Mouse (Mus musculus) forebrain, postnatal 0 days (tissue): Measurements from ENCODE around the gene Glg1. TPM values are rescaled to one million over a fixed set of nuclear protein-coding genes. Genes with fewer than 3 reads are reported as not detected.
"Not testable (repeated sequence)": the region's sequence is repeated elsewhere in the genome, so short reads cannot be mapped to it uniquely, and the experiment has no call there.

Experiments used
- ATAC-seq: fragments of 200-750 bp; cut with Nextera tagmentation; 2 replicates; pipeline ENCODE4 v1.8.0; 2017; ENCODE audit warnings: mild to moderate bottlenecking, moderate library complexity
- DNase-seq: peaks from one replicate; pipeline ENCODE4 v3.0.0-alpha.2; 2015
- H3K27ac ChIP-seq: fragments of 300-500 bp; sonication (generic); 2 replicates; pipeline ENCODE4 v1.5.1; 2014; ENCODE audit warnings: low read depth, mild to moderate bottlenecking, antibody characterized with exemption, low read length, moderate library complexity, mixed read lengths
- H3K27me3 ChIP-seq: fragments of 300-500 bp; sonication (generic); 2 replicates; pipeline ENCODE4 v1.6.1; 2014; ENCODE audit warnings: mild to moderate bottlenecking, low read length, mixed read lengths; ENCODE audit not compliant: insufficient read depth
- H3K36me3 ChIP-seq: fragments of 300-500 bp; sonication (generic); 2 replicates; pipeline ENCODE4 v1.6.1; 2014; ENCODE audit warnings: mild to moderate bottlenecking, moderate library complexity; ENCODE audit not compliant: insufficient read depth
- H3K4me1 ChIP-seq: fragments of 300-500 bp; sonication (generic); 2 replicates; pipeline ENCODE4 v1.6.1; 2014; ENCODE audit warnings: antibody characterized with exemption; ENCODE audit not compliant: insufficient read depth
- H3K4me2 ChIP-seq: fragments of 300-500 bp; sonication (generic); 2 replicates; pipeline ENCODE4 v1.6.1; 2014; ENCODE audit warnings: low read depth, mild to moderate bottlenecking, moderate library complexity
- H3K4me3 ChIP-seq: fragments of 300-500 bp; sonication (generic); 2 replicates; pipeline ENCODE4 v1.5.1; 2014; ENCODE audit warnings: low read depth, low read length, mixed read lengths
- H3K9ac ChIP-seq: fragments of 300-500 bp; sonication (generic); 2 replicates; pipeline ENCODE4 v1.6.1; 2014; ENCODE audit warnings: mild to moderate bottlenecking
- H3K9me3 ChIP-seq: fragments of 300-500 bp; sonication (generic); 2 replicates; pipeline ENCODE4 v1.6.1; 2016; ENCODE audit warnings: low read length
- CTCF ChIP-seq: sonication (generic); IDR thresholded peaks from 2 replicates; pipeline ENCODE4 v1.5.1; 2016; ENCODE audit warnings: antibody characterized with exemption, control low read depth, low read depth
- WGBS: fragments of 180-500 bp; shearing (Covaris S2); extraction: QIAGEN DNeasy Blood & Tissue Kit; methylation state at CpG from one replicate; pipeline ENCODE4 v1.1.7; 2014; 5-methylcytosine and 5-hydroxymethylcytosine counted together
- polyA plus RNA-seq: library from polyadenylated mRNA; unstranded; fragments of >200 nt; fragmentation: Nextera tagmentation; extraction: Ambion mirVana; gene quantifications from 2 replicates; pipeline ENCODE4 v1.2.1, GENCODE M21; 2015
- total RNA-seq: library from RNA; depleted of rRNA; stranded (reverse); fragments of >200 nt; gene quantifications from 2 replicates; pipeline ENCODE4 v1.2.3, GENCODE M21; 2014

Glg1 gene
- total and polyA plus RNA-seq, 2 experiments from 2014 or later: 45.0 to 49.7 TPM

- Histone ChIP-seq H3K27me3 (no peaks in the 10 kb centered on the region), H3K9me3 (no peaks in the 10 kb centered on the region), H3K4me2 (peak overlapping the region; percentile 69), H3K4me3 (peak overlapping the region; percentile 98), H3K9ac (peak overlapping the region; percentile 70), H3K4me1 (no peaks in the 10 kb centered on the region), H3K36me3 (no peaks in the 10 kb centered on the region; the same call in 1 of the 2 replicates), H3K27ac (no peak overlapping the region)
- WGBS: 0% methylated on average over 28 of the region's 28 CpGs
- DNase-seq (peak; percentile 13), ATAC-seq (no peak)
- no peak for TF ChIP-seq CTCF
Measured at GRCm38 (mm10) chr8:111299363-111299820, 40.4 kb upstream of the Glg1 start.

GRCm38 (mm10) chr8:111298011-111298410 lies 39.0 kb upstream of the Glg1 start:
- Histone ChIP-seq H3K27ac (no peak overlapping the region), H3K9me3 (no peaks in the 10 kb centered on the region), H3K9ac (no peak overlapping the region), H3K27me3 (no peaks in the 10 kb centered on the region), H3K4me3 (no peak overlapping the region), H3K4me1 (no peaks in the 10 kb centered on the region), H3K36me3 (peaks cover 5% of the 10 kb centered on the region; the same call in 1 of the 2 replicates), H3K4me2 (no peak overlapping the region)
- ATAC-seq (no peak), DNase-seq (no peak)
- whole genome bisulfite sequencing: 51% methylated on average over 1 of the region's 1 CpGs
- TF ChIP-seq CTCF: no peak

GRCm38 (mm10) chr8:111291733-111292132 lies 32.7 kb upstream of the Glg1 start:
- 98% methylated on average over 7 of the region's 7 CpGs for WGBS
- Histone ChIP-seq H3K4me1 (no peaks in the 10 kb centered on the region), H3K9me3 (no peaks in the 10 kb centered on the region), H3K27ac (no peak overlapping the region), H3K27me3 (no peaks in the 10 kb centered on the region), H3K36me3 (peaks cover 29% of the 10 kb centered on the region), H3K4me3 (no peak overlapping the region), H3K9ac (no peak overlapping the region), H3K4me2 (no peak overlapping the region)
- ATAC-seq (no peak), DNase-seq (no peak)
- TF ChIP-seq CTCF: no peak

GRCm38 (mm10) chr8:111290586-111290985 lies 31.6 kb upstream of the Glg1 start:
- Histone ChIP-seq H3K27me3 (no peaks in the 10 kb centered on the region), H3K9ac (no peak overlapping the region), H3K4me3 (no peak overlapping the region), H3K4me2 (no peak overlapping the region), H3K4me1 (no peaks in the 10 kb centered on the region), H3K27ac (no peak overlapping the region), H3K36me3 (peaks cover 40% of the 10 kb centered on the region), H3K9me3 (no peaks in the 10 kb centered on the region)
- WGBS: 97% methylated on average over 7 of the region's 7 CpGs
- TF ChIP-seq CTCF: no peak
- no peak for ATAC-seq
- no peak for DNase-seq

GRCm38 (mm10) chr8:111285603-111286002 lies 26.6 kb upstream of the Glg1 start:
- no peak for ATAC-seq
- no peak overlapping the region for H3K9ac ChIP-seq
- no peaks in the 10 kb centered on the region for H3K9me3 ChIP-seq
- no peaks in the 10 kb centered on the region for H3K4me1 ChIP-seq
- no peak overlapping the region for H3K4me3 ChIP-seq
- H3K27me3 ChIP-seq: no peaks in the 10 kb centered on the region
- H3K27ac ChIP-seq: no peak overlapping the region
- H3K36me3 ChIP-seq: peaks cover 56% of the 10 kb centered on the region
- H3K4me2 ChIP-seq: no peak overlapping the region
- no peak for TF ChIP-seq CTCF
- no peak for DNase-seq
- 97% methylated on average over 4 of the region's 4 CpGs for WGBS

GRCm38 (mm10) chr8:111282093-111282492 lies 23.1 kb upstream of the Glg1 start:
- no peak overlapping the region for H3K9ac ChIP-seq
- WGBS: 94% methylated on average over 3 of the region's 3 CpGs
- ATAC-seq (no peak), DNase-seq (no peak)
- H3K4me2 ChIP-seq: no peak overlapping the region
- H3K9me3 ChIP-seq: no peaks in the 10 kb centered on the region
- H3K36me3 ChIP-seq: peaks cover 59% of the 10 kb centered on the region
- no peaks in the 10 kb centered on the region for H3K27me3 ChIP-seq
- H3K4me3 ChIP-seq: no peak overlapping the region
- H3K27ac ChIP-seq: no peak overlapping the region
- no peaks in the 10 kb centered on the region for H3K4me1 ChIP-seq
- TF ChIP-seq CTCF: no peak

- Histone ChIP-seq H3K27me3 (no peaks in the 10 kb centered on the region), H3K9ac (no peak overlapping the region), H3K9me3 (no peaks in the 10 kb centered on the region), H3K36me3 (peaks cover 5% of the 10 kb centered on the region; the same call in 1 of the 2 replicates), H3K27ac (no peak overlapping the region), H3K4me1 (no peaks in the 10 kb centered on the region), H3K4me3 (no peak overlapping the region), H3K4me2 (no peak overlapping the region)
- ATAC-seq (no peak), DNase-seq (no peak)
- peak; percentile 14; the same call in 1 of the 2 replicates for TF ChIP-seq CTCF
- 68% methylated on average over 2 of the region's 2 CpGs for WGBS
Measured at GRCm38 (mm10) chr8:111268277-111268676, 9.3 kb upstream of the Glg1 start.

GRCm38 (mm10) chr8:111266161-111266560 lies 7.1 kb upstream of the Glg1 start:
- 76% methylated on average over 7 of the region's 7 CpGs for WGBS

More at GRCm38 (mm10) chr8:111266161-111266560, 7.1 kb upstream of the Glg1 start:
- not testable (repeated sequence) for DNase-seq, H3K9me3 ChIP-seq, H3K36me3 ChIP-seq, H3K4me2 ChIP-seq, H3K27ac ChIP-seq, ATAC-seq, H3K27me3 ChIP-seq, H3K9ac ChIP-seq, H3K4me3 ChIP-seq, H3K4me1 ChIP-seq
